Mouse (Mus musculus) heart, postnatal 0 days (tissue): ENCODE data around the gene Gpr135.

Experiments used
- CTCF ChIP-seq: IDR thresholded peaks from 2 replicates; pipeline ENCODE4 v1.5.1; 2016; ENCODE audit warnings: antibody characterized with exemption, control low read depth, low read depth
- EP300 ChIP-seq: IDR thresholded peaks from 2 replicates; pipeline ENCODE4 v1.6.1; 2016; ENCODE audit warnings: antibody characterized with exemption, low read depth

DNA sequence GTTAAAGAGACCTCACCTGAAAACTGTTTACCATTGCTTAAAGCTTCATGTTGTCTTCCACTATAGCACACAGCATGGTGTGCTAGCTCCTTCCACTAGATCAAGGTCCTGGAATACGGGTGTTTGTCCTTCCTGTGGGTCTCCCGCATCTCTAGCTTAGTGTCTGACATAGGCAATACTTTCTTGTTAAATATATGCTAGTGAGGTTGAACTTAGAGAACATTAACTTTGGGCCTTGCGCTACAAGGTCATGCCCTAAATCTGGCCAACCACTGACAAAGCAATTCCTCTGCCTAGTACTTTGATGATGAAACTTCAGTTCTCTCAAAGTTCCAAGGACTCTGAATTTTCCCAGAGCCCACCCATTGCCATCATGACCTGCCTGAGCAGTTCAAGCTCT lies 7.3 kb upstream of the Gpr135 start:
- no peak for TF ChIP-seq CTCF
- TF ChIP-seq EP300 = no peak
